Mouse (Mus musculus): ENCODE measurements around the gene Llgl2.

GRCm38 (mm10) chr11:115814605-115815450, 9.0 kb upstream of the Llgl2 start, which contains the start of gene Tsen54:
- TF ChIP-seq NRF1 (IDR thresholded peaks at IDR 0.05; ENCODE audit: low read depth, low read length) (peak; percentile 90), CTCF (conservative IDR thresholded peaks at IDR 0.05 in 1 of 2, IDR thresholded peaks at IDR 0.05 in 1 of 2; ENCODE audit: low read depth in 2 of 2, low read length in 2 of 2) (no peak), SMC3 (IDR thresholded peaks at IDR 0.05; ENCODE audit: low read depth, low read length) (no peak; the same call in 1 of the 2 replicates)
